Mouse (Mus musculus) bone marrow macrophage, adult 2 months (primary cell): ENCODE data around the gene Slit3.

Source experiments
- CTCF ChIP-seq: IDR thresholded peaks from 2 replicates; pipeline ENCODE4 v1.5.1; 2012; ENCODE audit warnings: low read depth, mild to moderate bottlenecking, low read length, moderate library complexity
- POLR2A ChIP-seq: IDR thresholded peaks from 2 replicates; pipeline ENCODE4 v1.6.1; 2012; ENCODE audit warnings: mild to moderate bottlenecking, low read depth, low read length, borderline replicate concordance

DNA sequence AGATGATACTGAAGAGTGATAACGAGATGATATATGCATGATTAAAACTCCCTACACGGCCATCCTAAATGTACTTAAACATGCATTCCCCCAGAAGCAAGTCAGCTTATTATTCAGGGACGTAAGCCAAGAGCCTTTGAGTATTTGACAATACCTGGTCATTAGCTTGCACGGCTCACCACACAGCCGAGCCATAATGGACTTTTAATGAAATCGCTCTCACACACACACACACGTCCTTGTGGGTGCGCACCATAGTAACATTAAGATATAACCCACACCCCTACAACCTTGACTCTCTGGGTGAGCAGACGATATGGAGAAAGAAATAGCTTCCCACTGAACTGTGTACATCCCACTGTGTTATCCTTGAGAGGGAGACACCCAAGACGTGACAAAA, 82.6 kb downstream of the Slit3 start:
- TF ChIP-seq POLR2A (no peak), CTCF (no peak)
